Mouse (Mus musculus) lung, postnatal 0 days (tissue): Measurements from ENCODE around the gene Nr1i3. TPM values are rescaled to one million over a fixed set of nuclear protein-coding genes. Genes with fewer than 3 reads are reported as not detected.

Experiments used
- ATAC-seq: fragments of 200-750 bp; cut with Nextera tagmentation; 2 replicates; pipeline ENCODE4 v1.8.0; 2017; ENCODE audit warnings: moderate library complexity
- DNase-seq: peaks from one replicate; pipeline ENCODE4 v3.0.0-alpha.2; 2016; ENCODE audit warnings: low spot score
- H3K27ac ChIP-seq: fragments of 300-500 bp; sonication (generic); 2 replicates; pipeline ENCODE4 v1.5.1; 2014; ENCODE audit warnings: antibody characterized with exemption, mild to moderate bottlenecking, low read length, mixed read lengths
- H3K27me3 ChIP-seq: fragments of 300-500 bp; sonication (generic); replicated peaks from 2 replicates; pipeline ENCODE4 v1.6.1; 2014; ENCODE audit warnings: low read length, mixed read lengths; ENCODE audit not compliant: insufficient read depth
- H3K36me3 ChIP-seq: fragments of 300-500 bp; sonication (generic); 2 replicates; pipeline ENCODE4 v1.6.1; 2014; ENCODE audit warnings: low read length, mixed read lengths; ENCODE audit not compliant: insufficient read depth
- H3K4me1 ChIP-seq: fragments of 300-500 bp; sonication (generic); 2 replicates; pipeline ENCODE4 v1.6.1; 2014; ENCODE audit warnings: antibody characterized with exemption, low read depth, low read length, mixed read lengths; ENCODE audit not compliant: insufficient read depth
- H3K4me2 ChIP-seq: fragments of 300-500 bp; sonication (generic); replicated peaks from 2 replicates; pipeline ENCODE4 v1.6.1; 2014; ENCODE audit warnings: low read depth, mild to moderate bottlenecking, low read length, moderate library complexity, mixed read lengths
- H3K4me3 ChIP-seq: fragments of 300-500 bp; sonication (generic); 2 replicates; pipeline ENCODE4 v1.5.1; 2014; ENCODE audit warnings: low read depth, low read length
- H3K9ac ChIP-seq: fragments of 300-500 bp; sonication (generic); replicated peaks from 2 replicates; pipeline ENCODE4 v1.6.1; 2014; ENCODE audit warnings: low read depth, mild to moderate bottlenecking
- H3K9me3 ChIP-seq: fragments of 300-500 bp; sonication (generic); 2 replicates; pipeline ENCODE4 v1.6.1; 2016; ENCODE audit warnings: low read length, mixed read lengths
- CTCF ChIP-seq: IDR thresholded peaks from 2 replicates; pipeline ENCODE4 v1.5.1; 2016; ENCODE audit warnings: antibody characterized with exemption, mild to moderate bottlenecking
- EP300 ChIP-seq: IDR thresholded peaks from 2 replicates; pipeline ENCODE4 v1.6.1; 2016; ENCODE audit warnings: antibody characterized with exemption, mild to moderate bottlenecking, control low read depth
- WGBS: fragments of 180-500 bp; shearing (Covaris S2); extraction: QIAGEN DNeasy Blood & Tissue Kit; methylation state at CpG from one replicate; pipeline ENCODE4 v1.1.7; 2014; 5-methylcytosine and 5-hydroxymethylcytosine counted together
- polyA plus RNA-seq: library from polyadenylated mRNA; unstranded; fragments of >200 nt; fragmentation: Nextera tagmentation; extraction: Ambion mirVana; gene quantifications from 2 replicates; pipeline ENCODE4 v1.2.1, GENCODE M21; 2015

Gene Nr1i3
- polyA plus RNA-seq, 1 experiment from 2014 or later: 0.07 TPM

- Histone ChIP-seq H3K4me2 (no peak overlapping the region), H3K4me3 (no peak overlapping the region), H3K27ac (no peak overlapping the region), H3K27me3 (peaks cover 16% of the 10 kb centered on the region; the same call in 1 of the 2 replicates), H3K9me3 (no peaks in the 10 kb centered on the region), H3K9ac (no peak overlapping the region), H3K36me3 (no peaks in the 10 kb centered on the region), H3K4me1 (peaks cover 8% of the 10 kb centered on the region)
- 40% methylated on average over 11 of the region's 11 CpGs for WGBS
- TF ChIP-seq CTCF (no peak), EP300 (no peak)
- DNase-seq (no peak), ATAC-seq (no peak)
These were observed 19.6 kb upstream of the Nr1i3 start for GRCm38 (mm10) chr1:171193911-171194830.

GRCm38 (mm10) chr1:171195046-171195822 lies 18.5 kb upstream of the Nr1i3 start:
- no peak for ATAC-seq
- Histone ChIP-seq H3K9ac (no peak overlapping the region), H3K9me3 (no peaks in the 10 kb centered on the region), H3K4me3 (peak overlapping the region; percentile 39), H3K27me3 (peaks cover 16% of the 10 kb centered on the region; the same call in 1 of the 2 replicates), H3K4me1 (peaks cover 4% of the 10 kb centered on the region; the same call in 1 of the 2 replicates), H3K27ac (no peak overlapping the region), H3K4me2 (peak overlapping the region; percentile 76), H3K36me3 (no peaks in the 10 kb centered on the region)
- DNase-seq: no peak
- 10% methylated on average over 20 of the region's 20 CpGs for WGBS
- no peak for TF ChIP-seq EP300
- TF ChIP-seq CTCF: no peak

DNA sequence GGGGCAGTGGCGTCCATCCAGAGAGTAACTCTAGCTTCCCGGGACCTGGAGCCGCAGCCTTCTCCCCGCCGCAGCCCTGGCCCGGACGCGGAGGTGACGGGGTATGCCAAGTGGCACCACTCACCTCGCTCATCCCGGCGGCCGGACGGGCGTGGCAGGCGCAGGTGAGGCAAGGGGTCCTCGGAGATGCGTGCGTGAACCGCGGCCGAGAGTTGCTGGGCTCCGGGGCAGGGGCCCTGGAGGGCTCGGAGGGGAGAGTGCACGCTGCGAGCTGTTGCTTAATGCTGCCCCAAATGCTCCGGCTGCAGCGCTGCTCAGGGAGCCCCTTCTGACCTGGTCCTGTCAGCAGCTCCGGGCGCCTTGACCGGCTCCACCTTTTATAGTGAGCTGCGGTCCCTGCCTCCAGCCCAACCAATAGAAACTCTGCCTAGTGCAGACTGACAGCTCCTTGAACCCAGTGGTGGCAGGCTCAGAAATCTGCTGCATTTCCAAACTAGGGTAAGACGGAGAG lies 17.8 kb upstream of the Nr1i3 start, which contains the start of gene Pcp4l1:
Gene Pcp4l1 (minus strand): TSS at position 382 of the 511 bp plus-strand sequence.
- no peak for TF ChIP-seq EP300
- ATAC-seq: peak; percentile 90
- Histone ChIP-seq H3K4me2 (peak within 1 kb of the TSS; percentile 76), H3K4me1 (peaks cover 4% of the 10 kb centered on the region; the same call in 1 of the 2 replicates), H3K9ac (no peak within 1 kb of the TSS), H3K27me3 (peaks cover 16% of the 10 kb centered on the region; the same call in 1 of the 2 replicates), H3K4me3 (peak within 1 kb of the TSS; percentile 39), H3K9me3 (no peaks in the 10 kb centered on the region), H3K36me3 (no peaks in the 10 kb centered on the region), H3K27ac (no peak within 1 kb of the TSS)
- DNase-seq: peak; percentile 64
- 5% methylated on average over 33 of the region's 33 CpGs for WGBS

DNA sequence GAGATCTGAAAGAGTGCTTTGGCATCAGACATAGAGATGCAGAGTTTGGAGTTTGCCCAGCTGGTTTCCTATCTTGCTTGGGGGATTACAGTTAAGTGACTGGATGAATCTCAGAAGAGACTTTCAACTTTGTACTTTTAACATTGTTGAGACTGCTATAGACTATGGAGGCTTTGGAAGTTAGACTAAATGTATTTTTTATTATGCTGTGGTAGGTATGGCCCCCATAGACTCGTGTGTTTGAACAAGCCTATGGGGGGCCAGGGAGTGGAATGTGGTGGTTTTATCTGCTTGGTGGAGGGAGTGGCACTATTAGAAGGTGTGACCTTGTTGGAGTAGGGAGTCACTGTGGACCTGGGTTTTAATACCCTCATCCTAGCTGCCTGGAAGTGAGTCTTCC lies 14.2 kb upstream of the Nr1i3 start:
- Histone ChIP-seq H3K4me1 (peaks cover 4% of the 10 kb centered on the region; the same call in 1 of the 2 replicates), H3K4me3 (no peak overlapping the region), H3K27me3 (peaks cover 7% of the 10 kb centered on the region; the same call in 1 of the 2 replicates), H3K9ac (no peak overlapping the region), H3K36me3 (no peaks in the 10 kb centered on the region), H3K27ac (no peak overlapping the region), H3K9me3 (no peaks in the 10 kb centered on the region), H3K4me2 (no peak overlapping the region)
- DNase-seq (no peak), ATAC-seq (no peak)
- WGBS: 40% methylated on average over 1 of the region's 1 CpGs
- TF ChIP-seq CTCF: no peak
- no peak for TF ChIP-seq EP300

- H3K4me3 ChIP-seq: no peak overlapping the region
- H3K36me3 ChIP-seq: no peaks in the 10 kb centered on the region
- TF ChIP-seq CTCF (no peak), EP300 (no peak)
- H3K4me2 ChIP-seq: no peak overlapping the region
- ATAC-seq (no peak), DNase-seq (no peak)
- no peaks in the 10 kb centered on the region for H3K9me3 ChIP-seq
- H3K27me3 ChIP-seq: no peaks in the 10 kb centered on the region; the same call in 1 of the 2 replicates
- H3K9ac ChIP-seq: no peak overlapping the region
- peaks cover 2% of the 10 kb centered on the region; the same call in 1 of the 2 replicates for H3K4me1 ChIP-seq
- WGBS: 98% methylated on average over 1 of the region's 1 CpGs
- no peak overlapping the region for H3K27ac ChIP-seq
These were observed 13.0 kb upstream of the Nr1i3 start for GRCm38 (mm10) chr1:171200769-171201168.
